ENCODE assay signal across 8 mouse cellular contexts in genomic region chr7:99858175-99858812, GRCm38 (mm10). TPM values are rescaled to one million over a fixed set of nuclear protein-coding genes. Genes with fewer than 3 reads are reported as not detected.
DNase-seq lines count a peak whose midpoint lies in the region; ATAC-seq and TF ChIP-seq lines count a peak whose summit lies in the region.

No protein-coding gene starts in this region.

- WGBS in lung, adult 2 months: 1% methylated on average over 19 of the region's 19 CpGs
- 1% methylated on average over 19 of the region's 19 CpGs for WGBS in limb, embryonic 13.5 days
- WGBS in small intestine, adult 2 months: 1% methylated on average over 19 of the region's 19 CpGs

- no peaks in the 10 kb centered on the region for H3K9me3 ChIP-seq in erythroblast, embryonic 14.5 days (ENCODE audit: control insufficient read depth, low read length)
- no peaks in the 10 kb centered on the region for H3K9me3 ChIP-seq in limb, embryonic 13.5 days

- ATAC-seq in limb, embryonic 13.5 days (ENCODE audit: low FRiP score, low read depth): peak; percentile 66

- H3K9ac ChIP-seq in limb, embryonic 13.5 days: peak overlapping the region; percentile 82

- H3K4me2 ChIP-seq in limb, embryonic 13.5 days (replicated peaks): peak overlapping the region; percentile 89

- no peak for TF ChIP-seq CTCF in lung, adult 2 months (IDR thresholded peaks at IDR 0.05; ENCODE audit: insufficient read depth, low read length)
- TF ChIP-seq CTCF in small intestine, adult 2 months (IDR thresholded peaks at IDR 0.05; ENCODE audit: extremely low read depth, insufficient read length, insufficient replicate concordance, low read depth, low read length): no peak

- H3K27me3 ChIP-seq in erythroblast, embryonic 14.5 days (ENCODE audit: control insufficient read depth): peaks cover 13% of the 10 kb centered on the region
- H3K27me3 ChIP-seq in limb, embryonic 13.5 days: no peaks in the 10 kb centered on the region
- no peaks in the 10 kb centered on the region for H3K27me3 ChIP-seq in small intestine, adult 2 months (ENCODE audit: control insufficient read depth, insufficient read depth, low read length)

- H3K27ac ChIP-seq in limb, embryonic 13.5 days: peak overlapping the region; percentile 22; the same call in 1 of the 2 replicates
- H3K27ac ChIP-seq in small intestine, adult 2 months (ENCODE audit: insufficient read depth, low read depth, low read length): peak overlapping the region; percentile 45

- DNase-seq in lung, adult 2 months: no peak
- DNase-seq in lung, postnatal 36 days: no peak
- DNase-seq in thymus, postnatal 36 days: no peak
- DNase-seq in embryo, embryonic 10 days (ENCODE audit: low spot score): no peak
- no peak for DNase-seq in kidney, adult 8-10 months

- peak overlapping the region; percentile 63 for H3K4me3 ChIP-seq in lung, adult 2 months (replicated peaks; ENCODE audit: extremely low read depth, low read depth, low read length)
- peak overlapping the region; percentile 68 for H3K4me3 ChIP-seq in erythroblast, embryonic 14.5 days (replicated peaks)
- peak overlapping the region; percentile 74 for H3K4me3 ChIP-seq in limb, embryonic 13.5 days
- peak overlapping the region; percentile 86 for H3K4me3 ChIP-seq in small intestine, adult 2 months (ENCODE audit: low read depth, low read length)

- peaks cover 7% of the 10 kb centered on the region for H3K4me1 ChIP-seq in lung, adult 2 months (ENCODE audit: control insufficient read depth, insufficient read depth, low read length)
- peaks cover 33% of the 10 kb centered on the region for H3K4me1 ChIP-seq in erythroblast, embryonic 14.5 days (ENCODE audit: control insufficient read depth)
- peaks cover 26% of the 10 kb centered on the region for H3K4me1 ChIP-seq in limb, embryonic 13.5 days
- H3K4me1 ChIP-seq in small intestine, adult 2 months (ENCODE audit: control insufficient read depth, insufficient read depth, insufficient read length, low read length): peaks cover 6% of the 10 kb centered on the region; the same call in 1 of the 2 replicates

- TF ChIP-seq POLR2A in lung, adult 2 months (IDR thresholded peaks at IDR 0.05; ENCODE audit: borderline replicate concordance, extremely low read depth, low read depth, low read length): no peak
- TF ChIP-seq POLR2A in small intestine, adult 2 months (IDR thresholded peaks at IDR 0.05; ENCODE audit: low read depth, low read length): no peak

- peaks cover 39% of the 10 kb centered on the region for H3K36me3 ChIP-seq in erythroblast, embryonic 14.5 days (ENCODE audit: control insufficient read depth)
- H3K36me3 ChIP-seq in limb, embryonic 13.5 days: peaks cover 30% of the 10 kb centered on the region
- H3K36me3 ChIP-seq in small intestine, adult 2 months (ENCODE audit: control insufficient read depth, insufficient read depth, low read length): peaks cover 13% of the 10 kb centered on the region

RNA-seq across cellular contexts. Expression of gene Xrra1, which starts 0.6 kb away (rescaled TPM):
- polyA plus RNA-seq in lung, adult 2 months (2012; rRNA removed): 0.87 and 1.1 TPM in 2 replicates
- polyA plus RNA-seq in erythroblast, embryonic 14.5 days (2012): 0.03 TPM in 1 of 2 replicates, not detected in the other
- polyA plus RNA-seq in limb, embryonic 13.5 days (2015; fragmentation: Nextera tagmentation; extraction: Ambion mirVana): 0.15 and 0.27 TPM in 2 replicates
- polyA plus RNA-seq in small intestine, adult 2 months (2012; rRNA removed): 0.05 TPM in 1 of 2 replicates, not detected in the other

RNA-seq across cellular contexts. Expression of gene Spcs2, which starts 5.0 kb away (rescaled TPM):
- polyA plus RNA-seq in lung, adult 2 months (2012; rRNA removed): 21.5 and 45.6 TPM in 2 replicates
- 2.5 and 5.9 TPM in 2 replicates for polyA plus RNA-seq in erythroblast, embryonic 14.5 days (2012)
- 380 and 391 TPM in 2 replicates for polyA plus RNA-seq in limb, embryonic 13.5 days (2015; fragmentation: Nextera tagmentation; extraction: Ambion mirVana)
- 6.3 and 12.0 TPM in 2 replicates for polyA plus RNA-seq in small intestine, adult 2 months (2012; rRNA removed)

RNA-seq across cellular contexts. Expression of gene Neu3, which starts 30.1 kb away (rescaled TPM):
- polyA plus RNA-seq in lung, adult 2 months (2012; rRNA removed): 3.4 TPM in 2 replicates
- polyA plus RNA-seq in erythroblast, embryonic 14.5 days (2012): 0.39 and 0.51 TPM in 2 replicates
- 4.0 and 4.3 TPM in 2 replicates for polyA plus RNA-seq in limb, embryonic 13.5 days (2015; fragmentation: Nextera tagmentation; extraction: Ambion mirVana)
- 0.82 and 1.3 TPM in 2 replicates for polyA plus RNA-seq in small intestine, adult 2 months (2012; rRNA removed)
